Mouse (Mus musculus) embryonic facial prominence, embryonic 14.5 days (tissue): ENCODE results near the gene Pgm3. TPM values are rescaled to one million over a fixed set of nuclear protein-coding genes. Genes with fewer than 3 reads are reported as not detected.

Source experiments
- ATAC-seq: fragments of 200-750 bp; cut with Nextera tagmentation; 2 replicates; pipeline ENCODE4 v1.8.0; 2017; ENCODE audit warnings: low read depth, moderate number of reproducible peaks, moderate TSS enrichment
- DNase-seq: peaks from one replicate; pipeline ENCODE4 v3.0.0-alpha.2; 2015; ENCODE audit warnings: low spot score
- H3K27ac ChIP-seq: fragments of 300-500 bp; sonication (generic); replicated peaks from 2 replicates; pipeline ENCODE4 v1.5.1; 2014; ENCODE audit warnings: low read depth, mild to moderate bottlenecking, low read length, moderate library complexity
- H3K27me3 ChIP-seq: fragments of 300-500 bp; sonication (generic); replicated peaks from 2 replicates; pipeline ENCODE4 v1.6.1; 2014; ENCODE audit warnings: low read length; ENCODE audit not compliant: control insufficient read depth, insufficient read depth
- H3K36me3 ChIP-seq: fragments of 300-500 bp; sonication (generic); 2 replicates; pipeline ENCODE4 v1.6.1; 2014; ENCODE audit warnings: low read length, mixed read lengths; ENCODE audit not compliant: control insufficient read depth, insufficient read depth
- H3K4me1 ChIP-seq: fragments of 300-500 bp; sonication (generic); 2 replicates; pipeline ENCODE4 v1.6.1; 2014; ENCODE audit warnings: antibody characterized with exemption, low read length; ENCODE audit not compliant: control insufficient read depth, insufficient read depth
- H3K4me2 ChIP-seq: fragments of 300-500 bp; sonication (generic); 2 replicates; pipeline ENCODE4 v1.6.1; 2014; ENCODE audit warnings: low read depth, mild to moderate bottlenecking, low read length, moderate library complexity, mixed read lengths
- H3K4me3 ChIP-seq: fragments of 300-500 bp; sonication (generic); 2 replicates; pipeline ENCODE4 v1.5.1; 2014; ENCODE audit warnings: low read depth, mild to moderate bottlenecking, low read length
- H3K9ac ChIP-seq: fragments of 300-500 bp; sonication (generic); 2 replicates; pipeline ENCODE4 v1.6.1; 2014; ENCODE audit warnings: low read depth, mild to moderate bottlenecking, low read length, moderate library complexity, mixed read lengths
- H3K9me3 ChIP-seq: fragments of 300-500 bp; sonication (generic); 2 replicates; pipeline ENCODE4 v1.6.1; 2016; ENCODE audit warnings: low read length; ENCODE audit not compliant: control insufficient read depth
- WGBS: fragments of 180-500 bp; shearing (Covaris S2); extraction: QIAGEN DNeasy Blood & Tissue Kit; methylation state at CpG from one replicate; pipeline ENCODE4 v1.1.7; 2014; 5-methylcytosine and 5-hydroxymethylcytosine counted together
- polyA plus RNA-seq: library from polyadenylated mRNA; unstranded; fragments of >200 nt; fragmentation: Nextera tagmentation; extraction: Ambion mirVana; gene quantifications from 2 replicates; pipeline ENCODE4 v1.2.1, GENCODE M21; 2014

The Pgm3 gene
- polyA plus RNA-seq, 1 experiment from 2014 or later = 39.5 TPM

DNA sequence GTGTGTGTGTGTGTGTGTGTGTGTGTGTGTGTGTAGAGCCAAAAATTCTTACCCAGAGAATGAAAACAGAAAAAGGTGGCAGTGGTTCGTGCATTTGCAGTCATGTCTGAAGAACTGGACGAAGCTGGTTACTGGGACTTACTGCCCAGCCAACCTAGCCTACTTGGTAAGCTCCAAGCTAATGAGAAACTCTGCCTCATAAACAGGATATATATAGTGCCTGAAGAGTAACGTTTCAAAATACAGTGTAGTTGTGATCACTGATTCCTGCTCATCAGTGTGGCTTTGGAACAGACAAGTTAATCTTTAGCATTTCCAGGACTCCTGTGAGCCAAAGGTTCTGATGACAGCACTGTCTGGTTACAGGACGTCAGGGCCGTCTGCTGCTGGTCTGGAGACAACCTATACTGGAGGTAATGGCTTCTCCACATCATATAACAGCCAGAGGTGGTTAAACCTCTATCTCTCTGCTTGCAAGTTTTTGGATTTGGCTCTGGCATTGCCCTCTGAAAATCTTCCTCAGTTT, 21.9 kb downstream of the Pgm3 start:
- 87% methylated on average over 5 of the region's 5 CpGs for WGBS
- Histone ChIP-seq H3K4me1 (no peaks in the 10 kb centered on the region), H3K27me3 (no peaks in the 10 kb centered on the region), H3K9ac (no peak overlapping the region), H3K4me2 (no peak overlapping the region), H3K36me3 (peaks cover 85% of the 10 kb centered on the region), H3K4me3 (no peak overlapping the region), H3K9me3 (no peaks in the 10 kb centered on the region), H3K27ac (no peak overlapping the region)
- no peak for ATAC-seq
- no peak for DNase-seq

DNA sequence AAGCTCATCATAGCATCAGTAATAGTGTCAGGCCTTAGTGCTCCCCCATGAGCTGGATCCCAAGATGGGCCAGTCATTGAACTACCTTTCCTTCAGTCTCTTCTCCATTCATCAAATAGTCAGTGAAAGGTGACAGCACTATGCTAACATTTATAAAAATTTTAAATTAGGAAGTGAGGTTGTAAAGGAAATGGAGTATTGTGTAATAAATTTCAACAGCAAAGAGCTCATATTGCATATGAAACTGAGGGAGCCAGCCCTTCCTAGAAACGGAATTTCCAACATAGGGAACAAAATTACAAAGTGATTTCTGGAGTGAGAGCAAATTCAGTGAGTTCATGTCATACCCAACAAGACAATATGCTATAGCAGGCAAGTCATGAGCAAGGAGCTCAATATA, 27.1 kb downstream of the Pgm3 start:
- 65% methylated on average over 1 of the region's 1 CpGs for WGBS
- Histone ChIP-seq H3K36me3 (peaks cover 74% of the 10 kb centered on the region), H3K27me3 (no peaks in the 10 kb centered on the region), H3K9ac (no peak overlapping the region), H3K27ac (no peak overlapping the region), H3K4me1 (no peaks in the 10 kb centered on the region), H3K4me3 (no peak overlapping the region), H3K4me2 (no peak overlapping the region), H3K9me3 (no peaks in the 10 kb centered on the region)
- ATAC-seq = no peak
- DNase-seq = no peak

DNA sequence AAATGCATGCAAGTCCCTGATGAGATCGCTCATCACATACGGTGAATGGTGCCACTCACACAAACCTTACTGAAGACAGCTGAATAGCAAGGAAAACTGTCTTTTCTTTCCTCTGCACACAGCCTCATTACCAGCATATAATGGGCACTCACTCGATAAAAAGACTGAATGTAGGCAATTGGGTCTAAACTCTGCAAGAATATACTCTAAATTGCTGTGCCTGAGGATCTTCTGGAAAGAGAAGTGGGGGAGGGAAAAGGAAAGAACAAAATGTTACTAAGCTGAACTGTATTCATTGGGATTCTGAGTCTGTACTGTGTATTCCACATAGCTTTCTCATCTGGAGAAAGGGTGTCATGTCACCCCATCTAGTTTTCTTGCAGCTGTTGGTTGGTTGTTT, 28.2 kb downstream of the Pgm3 start:
- Histone ChIP-seq H3K27ac (no peak overlapping the region), H3K27me3 (no peaks in the 10 kb centered on the region), H3K4me2 (no peak overlapping the region), H3K4me1 (no peaks in the 10 kb centered on the region), H3K9ac (no peak overlapping the region), H3K4me3 (no peak overlapping the region), H3K9me3 (no peaks in the 10 kb centered on the region), H3K36me3 (peaks cover 63% of the 10 kb centered on the region)
- 93% methylated on average over 3 of the region's 3 CpGs for WGBS
- no peak for DNase-seq
- ATAC-seq = no peak

DNA sequence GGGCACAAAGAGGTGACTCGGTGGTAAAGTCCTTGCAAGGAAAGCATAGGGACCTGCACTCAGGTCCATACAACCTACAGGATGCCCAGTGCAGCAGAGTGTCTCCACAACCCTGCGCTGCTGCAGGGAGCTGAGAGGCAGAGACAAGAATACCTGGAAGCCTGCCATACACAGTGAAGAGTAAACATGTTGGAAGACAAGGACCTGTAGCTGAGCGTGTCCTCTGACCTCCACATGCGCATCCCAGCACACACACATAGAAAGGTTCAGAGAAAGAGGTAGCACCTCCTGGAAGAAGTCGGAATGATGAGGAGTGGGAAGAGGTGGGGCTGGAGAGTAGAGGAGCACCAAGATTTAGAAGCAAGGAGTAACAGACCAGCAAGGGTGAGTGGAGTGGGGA, 37.6 kb downstream of the Pgm3 start:
- no peak for DNase-seq
- no peaks in the 10 kb centered on the region for H3K9me3 ChIP-seq
- H3K9ac ChIP-seq = no peak overlapping the region
- H3K4me1 ChIP-seq = no peaks in the 10 kb centered on the region
- H3K4me2 ChIP-seq = no peak overlapping the region
- no peak overlapping the region for H3K27ac ChIP-seq
- 92% methylated on average over 5 of the region's 5 CpGs for WGBS
- H3K4me3 ChIP-seq = no peak overlapping the region
- H3K27me3 ChIP-seq = no peaks in the 10 kb centered on the region
- ATAC-seq = no peak
- H3K36me3 ChIP-seq = peaks cover 50% of the 10 kb centered on the region

DNA sequence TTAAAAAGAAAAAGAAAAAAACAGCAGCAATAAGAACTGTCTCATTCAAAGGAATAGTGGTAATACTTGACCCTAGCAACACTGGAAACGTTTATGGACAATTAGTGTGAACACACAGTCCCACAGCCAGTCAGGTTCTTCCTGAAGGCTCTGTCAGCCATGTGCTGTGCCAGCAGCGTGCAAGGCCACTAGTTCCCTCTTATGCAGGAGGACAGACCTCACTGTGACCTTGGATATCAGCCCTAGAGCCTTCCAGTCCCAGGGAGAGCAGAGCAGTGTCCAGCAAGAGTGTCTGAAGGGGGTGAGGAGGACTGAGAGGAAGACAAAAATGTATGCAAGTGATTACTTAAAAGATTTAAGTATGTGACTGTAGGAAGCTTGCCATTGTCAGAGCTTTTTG, 46.0 kb downstream of the Pgm3 start:
- no peak overlapping the region for H3K9ac ChIP-seq
- no peak for ATAC-seq
- no peak overlapping the region for H3K4me2 ChIP-seq
- H3K36me3 ChIP-seq = peaks cover 54% of the 10 kb centered on the region
- H3K4me1 ChIP-seq = no peaks in the 10 kb centered on the region
- H3K4me3 ChIP-seq = no peak overlapping the region
- H3K27me3 ChIP-seq = no peaks in the 10 kb centered on the region
- H3K9me3 ChIP-seq = no peaks in the 10 kb centered on the region
- WGBS = 37% methylated on average over 2 of the region's 2 CpGs
- H3K27ac ChIP-seq = no peak overlapping the region
- DNase-seq = no peak

DNA sequence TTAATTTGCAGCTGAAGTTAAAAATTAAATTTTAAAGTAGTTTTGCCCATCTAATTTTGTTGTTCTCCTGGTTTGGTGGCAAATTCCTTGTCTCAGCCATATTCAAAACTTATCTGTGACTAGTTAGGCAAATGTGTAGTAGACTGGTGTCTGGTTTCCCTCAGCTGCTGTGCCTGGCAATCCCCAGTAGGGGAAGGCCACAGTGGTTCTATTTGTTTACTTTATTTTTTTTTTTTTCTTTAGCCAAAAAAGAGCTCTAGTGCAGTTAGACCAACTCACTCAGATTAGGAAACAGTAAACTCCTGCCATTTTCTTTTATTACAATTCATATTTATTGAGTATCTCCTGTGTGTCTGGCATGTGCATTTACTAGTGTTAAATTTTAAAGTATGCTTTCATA, 49.3 kb downstream of the Pgm3 start:
- Histone ChIP-seq H3K27me3 (no peaks in the 10 kb centered on the region), H3K9me3 (no peaks in the 10 kb centered on the region), H3K4me3 (no peak overlapping the region), H3K36me3 (peaks cover 66% of the 10 kb centered on the region), H3K4me2 (no peak overlapping the region), H3K27ac (no peak overlapping the region), H3K9ac (no peak overlapping the region), H3K4me1 (no peaks in the 10 kb centered on the region)
- peak; percentile 6 for DNase-seq
- ATAC-seq = no peak

DNA sequence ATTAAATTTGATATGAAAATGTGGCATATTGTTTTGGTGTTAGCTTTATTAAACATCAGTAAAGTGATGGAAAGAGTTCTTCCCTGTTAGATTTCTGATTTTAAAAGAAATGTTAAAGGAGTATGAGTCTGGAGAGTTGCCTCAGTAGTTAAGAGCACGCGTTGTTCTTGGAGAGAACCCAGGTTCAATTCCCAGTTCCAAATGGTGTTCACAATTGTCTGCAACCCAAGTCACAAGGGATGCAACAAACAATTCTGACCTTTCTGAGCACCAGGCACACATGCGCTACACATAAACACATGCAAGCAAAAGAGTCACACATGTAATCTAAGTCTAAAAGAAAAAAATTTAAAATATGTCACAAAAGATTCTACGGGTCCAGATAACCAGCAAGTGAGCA, 56.8 kb downstream of the Pgm3 start:
- H3K27me3 ChIP-seq = no peaks in the 10 kb centered on the region
- H3K9ac ChIP-seq = no peak overlapping the region
- no peak overlapping the region for H3K4me3 ChIP-seq
- ATAC-seq (no peak), DNase-seq (no peak)
- H3K9me3 ChIP-seq = no peaks in the 10 kb centered on the region
- no peaks in the 10 kb centered on the region for H3K4me1 ChIP-seq
- no peak overlapping the region for H3K27ac ChIP-seq
- 94% methylated on average over 4 of the region's 4 CpGs for WGBS
- H3K4me2 ChIP-seq = no peak overlapping the region
- H3K36me3 ChIP-seq = peaks cover 64% of the 10 kb centered on the region

DNA sequence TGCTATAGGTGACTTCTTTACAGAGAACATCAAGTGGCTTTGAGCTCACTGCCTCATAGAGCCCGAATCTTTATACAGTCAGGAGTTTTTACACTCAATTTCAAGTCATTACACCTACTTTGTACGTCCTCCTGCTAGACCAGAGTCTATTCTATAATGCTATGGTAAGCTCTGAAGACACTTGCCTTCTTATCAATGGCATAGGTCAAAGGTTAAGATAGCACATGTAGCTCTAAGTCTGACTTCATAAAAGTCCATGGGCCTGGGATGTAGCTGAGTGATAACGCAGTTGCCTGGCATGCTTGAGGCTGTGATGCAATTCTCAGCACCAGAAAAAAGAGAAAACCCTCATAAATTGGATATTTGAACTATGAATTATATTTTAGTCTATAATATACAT, 57.3 kb downstream of the Pgm3 start:
- H3K4me3 ChIP-seq = no peak overlapping the region
- ATAC-seq (no peak), DNase-seq (no peak)
- H3K9me3 ChIP-seq = no peaks in the 10 kb centered on the region
- no peaks in the 10 kb centered on the region for H3K27me3 ChIP-seq
- H3K4me1 ChIP-seq = no peaks in the 10 kb centered on the region
- no peak overlapping the region for H3K27ac ChIP-seq
- H3K4me2 ChIP-seq = no peak overlapping the region
- peaks cover 63% of the 10 kb centered on the region for H3K36me3 ChIP-seq
- H3K9ac ChIP-seq = no peak overlapping the region
- WGBS = 89% methylated on average over 3 of the region's 3 CpGs

DNA sequence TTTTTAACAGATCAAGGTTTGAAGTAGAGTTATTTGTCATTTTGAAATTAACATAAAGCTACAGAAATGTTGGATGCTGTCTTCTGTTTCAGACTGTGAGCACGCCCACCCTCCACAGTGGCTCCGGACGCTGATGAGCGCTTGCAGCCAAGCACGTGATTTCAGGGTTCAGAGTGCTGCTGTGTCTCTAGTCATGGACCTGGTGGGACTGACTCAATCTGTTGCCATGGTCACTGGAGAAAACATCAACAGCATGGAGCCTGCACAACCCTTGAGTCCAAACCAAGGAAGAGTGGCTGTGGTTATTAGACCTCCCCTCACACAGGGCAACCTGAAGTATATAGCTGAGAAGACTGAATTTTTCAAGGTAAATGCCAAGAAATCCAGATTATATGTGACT, 57.9 kb downstream of the Pgm3 start:
- Histone ChIP-seq H3K36me3 (peaks cover 60% of the 10 kb centered on the region), H3K4me3 (no peak overlapping the region), H3K27ac (no peak overlapping the region), H3K9ac (no peak overlapping the region), H3K27me3 (no peaks in the 10 kb centered on the region), H3K9me3 (no peaks in the 10 kb centered on the region), H3K4me1 (no peaks in the 10 kb centered on the region), H3K4me2 (no peak overlapping the region)
- 81% methylated on average over 5 of the region's 5 CpGs for WGBS
- ATAC-seq (no peak), DNase-seq (no peak)
